Mouse (Mus musculus) CD4-positive, CD25-positive, alpha-beta regulatory T cell, adult 4 months (primary cell): ENCODE results near the gene Vmn2r120. TPM values are rescaled to one million over a fixed set of nuclear protein-coding genes. Genes with fewer than 3 reads are reported as not detected.
"Not testable (repeated sequence)": the region's sequence is repeated elsewhere in the genome, so short reads cannot be mapped to it uniquely, and the experiment has no call there.

ENCODE experiments used
- ATAC-seq: one replicate; pipeline ENCODE4 v1.8.0; 2017
- polyA plus RNA-seq, 2 experiments: library from polyadenylated mRNA; unstranded; fragments of 100-300 nt; shearing (Covaris generic); gene quantifications; one replicate each; pipeline ENCODE4 v1.2.1; 2017

Vmn2r120 gene
- polyA plus RNA-seq, result under 1 TPM in 1 of 2 experiments, not detected in 1; 0.07 TPM

- ATAC-seq, result no peak
These were observed at the start of gene Vmn2r120 for GRCm38 (mm10) chr17:57545405-57545804. Gene Vmn2r120, minus strand, starts transcription at chr17:57545505.

GRCm38 (mm10) chr17:57587273-57587672, 42.0 kb upstream of the Vmn2r120 start:
- ATAC-seq, result not testable (repeated sequence)

GRCm38 (mm10) chr17:57574075-57574705, 28.9 kb upstream of the Vmn2r120 start:
- no peak for ATAC-seq

Other genes starting within 250 kb of the Vmn2r120 start
- gene Adgre1, start 186.8 kb downstream of the Vmn2r120 start, polyA plus RNA-seq, result 1 to 10 TPM in 1 of 2 experiments, under 1 TPM in 1; 0.79 to 2.9 TPM
- not detected for gene Gm21834, start 196.7 kb upstream of the Vmn2r120 start, polyA plus RNA-seq
- not detected for gene Cntnap5c, start 224.1 kb upstream of the Vmn2r120 start, polyA plus RNA-seq